Mouse (Mus musculus): ENCODE measurements around the gene Krt86. TPM values are rescaled to one million over a fixed set of nuclear protein-coding genes. Genes with fewer than 3 reads are reported as not detected.

Gene Krt86
- total RNA-seq, 1 experiment, result not detected

- H3K27ac ChIP-seq (ENCODE audit: insufficient read depth, low read depth, low read length, poor library complexity, severe bottlenecking), result no peak overlapping the region
- H3K4me1 ChIP-seq (ENCODE audit: control insufficient read depth in 2 of 2, insufficient read depth in 2 of 2, low read length in 2 of 2, poor library complexity in 1 of 2), result no peaks in the 10 kb centered on the region
- in situ Hi-C loops (cut with MboI; ENCODE audit: low sequenced_read_pairs in 2 of 2, unreplicated experiment in 2 of 2), result no loop called here
- no peak overlapping the region for H3K4me3 ChIP-seq (ENCODE audit: insufficient read depth in 1 of 2, low read depth in 1 of 2, low read length in 2 of 2, poor library complexity in 1 of 2, severe bottlenecking in 1 of 2)
- DNase-seq (ENCODE audit: low read depth, low spot score), result no peak
- no peaks in the 10 kb centered on the region for H3K9me3 ChIP-seq (ENCODE audit: control insufficient read depth, insufficient read depth, low read depth, low read length)
- no peaks in the 10 kb centered on the region for H3K36me3 ChIP-seq (ENCODE audit: control insufficient read depth, insufficient read depth, low read length, poor library complexity, severe bottlenecking)
- no peak for TF ChIP-seq MAFK (IDR thresholded peaks at IDR 0.05; ENCODE audit: insufficient read depth, low read depth, low read length)
- TF ChIP-seq ZNF384 (IDR thresholded peaks at IDR 0.05; ENCODE audit: low read depth, low read length), result no peak
- no peak for TF ChIP-seq HCFC1 (IDR thresholded peaks at IDR 0.05; ENCODE audit: borderline replicate concordance, insufficient read depth, low read length)
- TF ChIP-seq CHD2 (IDR thresholded peaks at IDR 0.05; ENCODE audit: low read depth, low read length), result no peak
- TF ChIP-seq ZC3H11A (IDR thresholded peaks at IDR 0.05; ENCODE audit: borderline replicate concordance, low read depth, low read length), result no peak
- no peak overlapping the region for H3K9ac ChIP-seq (ENCODE audit: insufficient read depth, low read depth, low read length, poor library complexity, severe bottlenecking)
These were observed 11.7 kb downstream of the Krt86 start for GRCm38 (mm10) chr15:101484939-101485338.

GRCm38 (mm10) chr15:101485911-101486635 is 12.8 kb downstream of the Krt86 start:
- no peak for DNase-seq (ENCODE audit: low read depth, low spot score)
- no peak for TF ChIP-seq HCFC1 (IDR thresholded peaks at IDR 0.05; ENCODE audit: borderline replicate concordance, insufficient read depth, low read length)
- TF ChIP-seq ZC3H11A (IDR thresholded peaks at IDR 0.05; ENCODE audit: borderline replicate concordance, low read depth, low read length), result no peak
- TF ChIP-seq MAFK (IDR thresholded peaks at IDR 0.05; ENCODE audit: insufficient read depth, low read depth, low read length), result no peak
- no peak for TF ChIP-seq ZNF384 (IDR thresholded peaks at IDR 0.05; ENCODE audit: low read depth, low read length)
- no peak for TF ChIP-seq CHD2 (IDR thresholded peaks at IDR 0.05; ENCODE audit: low read depth, low read length)
- in situ Hi-C loops (cut with MboI; ENCODE audit: low sequenced_read_pairs in 2 of 2, unreplicated experiment in 2 of 2), result no loop called here

GRCm38 (mm10) chr15:101491431-101491830 is 18.2 kb downstream of the Krt86 start, which contains the start of gene Krt83:
Krt83 (minus strand) TSS chr15:101491512.
- DNase-seq (ENCODE audit: low read depth, low spot score), result no peak
- in situ Hi-C loops (cut with MboI; ENCODE audit: low sequenced_read_pairs in 2 of 2, unreplicated experiment in 2 of 2), result no loop called here
- no peaks in the 10 kb centered on the region for H3K9me3 ChIP-seq (ENCODE audit: control insufficient read depth, insufficient read depth, low read depth, low read length)
- H3K4me1 ChIP-seq (ENCODE audit: control insufficient read depth in 2 of 2, insufficient read depth in 2 of 2, low read length in 2 of 2, poor library complexity in 1 of 2), result no peaks in the 10 kb centered on the region
- no peak within 1 kb of the TSS for H3K9ac ChIP-seq (ENCODE audit: insufficient read depth, low read depth, low read length, poor library complexity, severe bottlenecking)
- H3K27ac ChIP-seq (ENCODE audit: insufficient read depth, low read depth, low read length, poor library complexity, severe bottlenecking), result no peak within 1 kb of the TSS
- H3K4me3 ChIP-seq (ENCODE audit: insufficient read depth in 1 of 2, low read depth in 1 of 2, low read length in 2 of 2, poor library complexity in 1 of 2, severe bottlenecking in 1 of 2), result no peak within 1 kb of the TSS
- no peaks in the 10 kb centered on the region for H3K36me3 ChIP-seq (ENCODE audit: control insufficient read depth, insufficient read depth, low read length, poor library complexity, severe bottlenecking)
- no peak for TF ChIP-seq CHD2 (IDR thresholded peaks at IDR 0.05; ENCODE audit: low read depth, low read length)
- TF ChIP-seq MAFK (IDR thresholded peaks at IDR 0.05; ENCODE audit: insufficient read depth, low read depth, low read length), result no peak
- no peak for TF ChIP-seq HCFC1 (IDR thresholded peaks at IDR 0.05; ENCODE audit: borderline replicate concordance, insufficient read depth, low read length)
- no peak for TF ChIP-seq ZNF384 (IDR thresholded peaks at IDR 0.05; ENCODE audit: low read depth, low read length)
- no peak for TF ChIP-seq ZC3H11A (IDR thresholded peaks at IDR 0.05; ENCODE audit: borderline replicate concordance, low read depth, low read length)

More at GRCm38 (mm10) chr15:101485911-101486635, 12.8 kb downstream of the Krt86 start:
- no peaks in the 10 kb centered on the region for H3K36me3 ChIP-seq (ENCODE audit: control insufficient read depth, insufficient read depth, low read length, poor library complexity, severe bottlenecking)
- H3K9ac ChIP-seq (ENCODE audit: insufficient read depth, low read depth, low read length, poor library complexity, severe bottlenecking), result no peak overlapping the region
- no peak overlapping the region for H3K27ac ChIP-seq (ENCODE audit: insufficient read depth, low read depth, low read length, poor library complexity, severe bottlenecking)
- no peak overlapping the region for H3K4me3 ChIP-seq (ENCODE audit: insufficient read depth in 1 of 2, low read depth in 1 of 2, low read length in 2 of 2, poor library complexity in 1 of 2, severe bottlenecking in 1 of 2)
- no peaks in the 10 kb centered on the region for H3K9me3 ChIP-seq (ENCODE audit: control insufficient read depth, insufficient read depth, low read depth, low read length)
- H3K4me1 ChIP-seq (ENCODE audit: control insufficient read depth in 2 of 2, insufficient read depth in 2 of 2, low read length in 2 of 2, poor library complexity in 1 of 2), result no peaks in the 10 kb centered on the region

GRCm38 (mm10) chr15:101492718-101493117 is 19.4 kb downstream of the Krt86 start:
- no peak overlapping the region for H3K4me3 ChIP-seq (ENCODE audit: insufficient read depth in 1 of 2, low read depth in 1 of 2, low read length in 2 of 2, poor library complexity in 1 of 2, severe bottlenecking in 1 of 2)
- no peaks in the 10 kb centered on the region for H3K9me3 ChIP-seq (ENCODE audit: control insufficient read depth, insufficient read depth, low read depth, low read length)
- in situ Hi-C loops (cut with MboI; ENCODE audit: low sequenced_read_pairs in 2 of 2, unreplicated experiment in 2 of 2), result no loop called here
- no peak overlapping the region for H3K9ac ChIP-seq (ENCODE audit: insufficient read depth, low read depth, low read length, poor library complexity, severe bottlenecking)
- no peaks in the 10 kb centered on the region for H3K36me3 ChIP-seq (ENCODE audit: control insufficient read depth, insufficient read depth, low read length, poor library complexity, severe bottlenecking)
- no peak for DNase-seq (ENCODE audit: low read depth, low spot score)
- no peaks in the 10 kb centered on the region for H3K4me1 ChIP-seq (ENCODE audit: control insufficient read depth in 2 of 2, insufficient read depth in 2 of 2, low read length in 2 of 2, poor library complexity in 1 of 2)
- TF ChIP-seq ZC3H11A (IDR thresholded peaks at IDR 0.05; ENCODE audit: borderline replicate concordance, low read depth, low read length) (no peak), CHD2 (IDR thresholded peaks at IDR 0.05; ENCODE audit: low read depth, low read length) (no peak), MAFK (IDR thresholded peaks at IDR 0.05; ENCODE audit: insufficient read depth, low read depth, low read length) (no peak), ZNF384 (IDR thresholded peaks at IDR 0.05; ENCODE audit: low read depth, low read length) (no peak), HCFC1 (IDR thresholded peaks at IDR 0.05; ENCODE audit: borderline replicate concordance, insufficient read depth, low read length) (no peak)
- no peak overlapping the region for H3K27ac ChIP-seq (ENCODE audit: insufficient read depth, low read depth, low read length, poor library complexity, severe bottlenecking)

All from ES-E14 (cell line).